Mouse (Mus musculus) thymus, adult 18-20 months (tissue): Measurements from ENCODE around the gene Acta1.

Source experiments
- DNase-seq, 2 experiments: peaks; one replicate each; pipeline ENCODE4 v3.0.0; 2022; ENCODE audit warnings: mixed read lengths in 2 of 2

Gene Acta1

DNA sequence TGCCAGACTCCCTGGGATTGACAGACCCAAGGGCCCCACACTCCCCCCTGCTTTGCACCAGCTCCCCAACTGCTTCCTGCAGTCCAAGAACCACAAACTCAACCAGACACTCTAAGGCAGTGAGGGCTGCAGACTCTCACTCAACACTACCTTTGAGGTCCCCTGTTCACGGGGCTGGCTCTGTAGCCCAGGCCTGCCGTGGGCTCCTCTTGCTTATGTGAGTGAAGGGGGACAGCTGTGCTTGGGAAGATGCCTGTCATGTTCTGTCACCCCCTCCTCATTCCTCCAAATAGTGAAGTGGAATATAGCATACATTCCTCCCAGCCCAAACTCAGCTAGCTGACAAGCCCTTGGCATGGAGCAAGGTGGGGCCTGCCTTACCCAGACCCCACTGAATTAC, 12.1 kb downstream of the Acta1 start:
- DNase-seq: no peak

GRCm38 (mm10) chr8:123880821-123881350, 13.7 kb downstream of the Acta1 start:
- no peak for DNase-seq

DNA sequence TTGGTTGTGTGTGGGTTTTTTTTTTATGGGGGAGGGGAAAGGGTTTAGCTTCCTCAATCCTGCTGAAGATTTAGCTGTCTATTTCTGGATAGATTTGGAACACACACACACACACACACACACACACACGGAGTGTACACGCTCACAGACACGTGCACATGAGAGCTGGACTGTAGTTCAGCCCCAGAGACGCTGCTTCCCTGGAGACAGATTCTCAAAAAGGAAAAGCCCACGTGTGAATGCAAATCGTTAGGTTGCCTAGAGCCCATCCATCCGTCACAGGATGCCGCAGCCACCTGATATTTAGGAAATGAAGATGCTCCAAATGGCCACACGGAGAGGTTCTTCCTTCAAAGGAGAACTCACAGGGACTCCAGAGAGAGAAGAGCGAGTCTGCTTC, 14.3 kb downstream of the Acta1 start:
- no peak for DNase-seq

GRCm38 (mm10) chr8:123877865-123878264, 16.7 kb downstream of the Acta1 start:
- DNase-seq: no peak

DNA sequence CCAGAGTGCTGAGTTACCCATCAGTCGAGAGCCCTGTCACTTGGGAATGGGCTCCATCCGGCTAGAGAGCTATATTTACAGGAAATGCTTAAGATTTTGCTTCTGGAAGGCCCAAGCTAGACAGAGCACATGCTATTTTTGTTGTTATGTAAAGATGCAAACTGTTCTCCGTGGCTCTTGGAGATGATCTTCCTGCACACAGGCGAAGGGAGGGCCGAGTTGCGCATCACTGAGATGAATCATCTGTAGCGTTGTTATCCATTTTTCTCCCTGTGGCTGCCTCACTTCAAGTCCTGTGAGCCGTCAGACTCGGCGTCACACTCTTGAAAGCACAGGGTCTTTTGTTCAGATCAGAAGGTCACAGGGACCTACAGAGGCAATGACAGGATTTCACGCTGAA, 20.2 kb downstream of the Acta1 start:
- DNase-seq: no peak

GRCm38 (mm10) chr8:123873364-123873763, 21.2 kb downstream of the Acta1 start:
- DNase-seq: no peak

DNA sequence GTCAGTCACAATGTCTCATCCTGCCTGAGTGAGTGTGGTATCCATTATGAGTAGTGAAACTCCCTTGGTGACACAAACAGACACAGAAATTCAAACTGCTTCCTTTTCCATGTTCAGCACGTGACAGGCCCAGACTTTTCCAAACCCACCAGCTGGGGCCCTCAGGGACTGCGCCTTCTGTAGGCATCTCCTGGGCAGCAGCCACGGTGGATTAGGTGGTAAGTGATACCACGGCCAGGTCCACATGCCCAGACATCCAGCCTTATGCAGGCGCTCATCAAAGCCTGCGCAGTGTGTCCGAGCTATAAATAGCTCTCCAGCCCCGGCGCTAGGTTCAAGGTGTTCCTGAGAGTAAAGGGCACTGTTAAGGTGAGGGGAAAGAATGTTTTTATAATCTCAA, 22.5 kb downstream of the Acta1 start:
- no peak for DNase-seq

DNA sequence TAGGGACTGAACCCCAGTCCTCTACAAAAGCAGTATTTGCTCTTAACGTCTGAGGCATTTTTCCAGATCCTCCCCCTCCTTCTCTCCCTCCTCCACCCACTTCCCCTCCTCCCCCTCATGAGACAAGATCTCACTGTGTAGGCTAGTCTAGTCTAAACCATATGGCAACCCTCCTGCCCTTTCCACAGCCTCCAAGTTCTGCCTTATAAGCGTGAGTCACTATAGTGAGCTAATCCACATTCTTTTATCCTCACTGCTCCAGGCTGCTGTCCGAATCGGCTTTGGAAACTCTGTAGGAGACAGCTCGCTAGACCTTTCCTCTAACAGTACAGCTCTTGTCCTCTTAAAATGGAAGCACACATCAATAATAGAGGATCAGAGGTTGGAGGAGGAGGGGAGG, 27.6 kb downstream of the Acta1 start:
- no peak for DNase-seq

DNA sequence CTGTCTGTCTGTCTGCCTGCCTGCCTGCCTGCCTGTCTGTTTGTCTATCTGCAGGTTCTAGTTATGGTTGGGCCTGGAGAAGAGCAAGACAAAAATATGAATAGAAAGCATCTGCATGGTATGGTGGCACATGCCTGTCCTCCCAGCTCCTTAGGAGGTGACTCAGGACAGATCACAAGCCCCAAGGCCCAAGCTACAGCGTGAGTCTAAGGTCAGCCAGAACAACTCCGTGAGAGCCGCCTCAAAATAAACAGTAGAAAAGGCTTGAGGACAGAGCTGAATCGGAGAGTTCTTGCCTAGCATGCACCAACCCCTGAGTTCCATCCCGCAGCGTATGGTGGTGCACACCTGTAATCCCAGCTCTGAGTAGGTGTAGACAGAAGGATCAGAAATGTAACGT, 28.8 kb downstream of the Acta1 start:
- DNase-seq: no peak

DNA sequence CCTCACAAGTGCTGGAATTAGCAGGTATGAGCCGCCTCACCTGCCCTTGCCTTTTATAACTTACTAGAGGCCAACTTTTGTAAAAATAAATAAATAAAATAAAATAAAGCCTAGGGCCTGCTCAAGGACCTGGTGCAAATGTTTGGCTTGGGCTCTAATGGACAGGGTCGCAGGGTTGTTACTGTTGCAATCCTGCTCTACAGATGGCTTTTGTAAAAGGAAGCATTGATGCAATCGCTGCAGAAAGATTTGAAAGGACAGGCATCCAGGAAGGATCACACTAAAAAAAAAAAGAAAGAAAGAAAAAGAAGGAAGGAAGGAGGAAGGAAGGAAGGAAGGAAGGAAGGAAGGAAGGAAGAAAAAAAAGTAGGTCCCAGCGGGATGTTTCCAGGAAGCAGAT, 34.2 kb downstream of the Acta1 start:
- DNase-seq: no peak

- peak in 1 of 2 experiments; percentile 53 for DNase-seq
Measured at GRCm38 (mm10) chr8:123859648-123860259, 34.8 kb downstream of the Acta1 start, which contains the start of gene Ccsap. TSS of gene Ccsap (minus strand) at chr8:123860209.

- peak; percentile 87 for DNase-seq
Measured at GRCm38 (mm10) chr8:123858941-123859647, 35.5 kb downstream of the Acta1 start.

DNA sequence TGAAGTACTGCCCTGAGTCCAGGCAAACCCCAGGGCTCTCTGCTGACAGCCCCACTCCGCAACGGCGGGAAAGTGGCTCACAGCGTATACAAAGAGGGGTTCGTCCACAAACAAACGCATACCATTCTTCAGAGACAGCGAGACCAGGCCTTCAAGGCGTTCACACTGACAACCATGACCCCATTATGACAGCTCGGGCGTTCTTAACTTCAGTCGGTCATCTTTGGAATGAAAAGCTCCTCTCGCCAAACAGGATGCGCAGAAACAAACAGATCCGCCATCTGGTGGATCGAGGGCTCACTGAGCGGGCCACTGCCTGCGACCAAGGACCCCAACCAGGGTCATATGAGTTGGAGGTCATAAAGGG, 36.0 kb downstream of the Acta1 start:
- DNase-seq: peak in 1 of 2 experiments; percentile 11

DNA sequence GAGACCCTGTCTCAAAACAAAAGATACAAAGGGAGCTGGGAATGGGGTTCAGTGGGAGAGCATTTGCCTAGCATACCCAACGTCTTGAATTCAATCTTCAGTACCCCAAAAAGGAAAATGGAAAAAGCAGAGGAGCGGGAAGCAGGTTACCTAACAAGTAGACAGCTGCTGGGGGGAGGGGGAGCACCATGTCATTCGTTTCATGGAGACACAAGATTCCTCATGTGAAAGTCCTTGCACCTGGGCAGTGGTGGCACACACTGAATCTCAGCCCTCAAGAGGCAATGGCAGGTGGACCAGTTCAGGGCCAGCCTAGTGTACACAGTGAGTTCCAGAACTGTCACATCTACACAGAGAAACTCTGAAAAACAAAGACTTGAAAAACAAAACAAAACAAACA, 37.2 kb downstream of the Acta1 start:
- DNase-seq: no peak

GRCm38 (mm10) chr8:123854733-123855475, 39.6 kb downstream of the Acta1 start:
- DNase-seq: no peak

- no peak for DNase-seq
Measured at GRCm38 (mm10) chr8:123854252-123854651, 40.3 kb downstream of the Acta1 start.

- DNase-seq: no peak
Measured at GRCm38 (mm10) chr8:123851590-123851989, 43.0 kb downstream of the Acta1 start.

DNA sequence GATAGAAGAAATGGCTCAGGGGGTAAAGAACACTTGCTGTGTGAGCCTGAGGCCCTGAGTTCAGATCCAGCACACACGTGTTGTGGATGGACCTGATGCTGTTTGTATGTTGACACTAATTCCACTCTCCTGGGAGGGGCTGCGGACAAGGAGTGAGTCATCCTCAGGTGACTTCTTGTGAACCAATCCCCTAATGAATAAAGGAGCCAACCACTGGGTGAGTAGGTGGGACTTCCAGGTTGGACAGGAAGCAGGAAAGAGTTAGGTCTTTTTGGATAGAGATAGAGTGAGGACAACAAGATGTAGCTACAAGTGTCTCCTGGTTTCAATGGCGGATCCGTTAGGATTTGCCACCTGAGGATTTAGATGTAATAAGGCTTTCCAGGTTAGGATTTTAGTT, 45.2 kb downstream of the Acta1 start:
- DNase-seq: no peak

DNA sequence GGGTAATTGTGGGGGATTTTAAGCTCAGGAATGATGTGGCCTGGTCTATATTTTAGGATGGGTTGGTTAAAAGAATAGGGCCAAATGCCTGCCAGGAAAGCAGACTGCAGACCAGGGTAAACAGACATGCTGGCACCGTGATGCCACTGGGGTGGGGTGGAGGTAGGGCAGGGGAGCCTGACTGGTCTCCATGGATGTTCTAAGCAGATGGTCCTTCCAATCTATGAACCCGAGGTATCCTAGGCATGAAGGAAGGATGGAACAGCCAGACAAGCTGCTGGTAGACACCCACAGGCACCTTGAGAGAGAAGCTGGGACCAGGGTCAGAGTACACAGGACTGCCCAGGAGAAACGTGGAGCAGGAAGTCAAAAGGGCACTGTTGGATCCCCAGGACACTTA, 47.0 kb downstream of the Acta1 start:
- no peak for DNase-seq

GRCm38 (mm10) chr8:123846509-123846908, 48.0 kb downstream of the Acta1 start:
- no peak for DNase-seq

DNA sequence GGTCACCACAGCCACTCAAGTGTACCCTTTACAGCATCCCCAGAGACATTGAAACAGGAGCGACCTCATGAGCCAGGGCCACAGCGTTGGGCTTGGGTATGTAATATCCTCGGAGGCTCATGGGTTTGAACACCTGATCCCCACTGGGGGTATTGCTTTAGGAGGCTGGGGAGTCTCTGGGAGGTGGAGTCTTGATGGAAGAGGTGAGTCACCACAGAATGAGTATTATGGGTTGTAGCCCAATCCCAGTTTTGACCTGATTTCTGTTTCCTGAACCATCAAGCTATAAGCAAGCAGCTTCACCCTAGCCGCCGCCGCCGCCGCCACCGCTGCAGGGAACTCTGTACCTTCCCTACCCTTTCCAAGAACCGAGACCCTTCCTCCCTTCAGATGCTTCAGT, 48.6 kb downstream of the Acta1 start:
- no peak for DNase-seq

DNA sequence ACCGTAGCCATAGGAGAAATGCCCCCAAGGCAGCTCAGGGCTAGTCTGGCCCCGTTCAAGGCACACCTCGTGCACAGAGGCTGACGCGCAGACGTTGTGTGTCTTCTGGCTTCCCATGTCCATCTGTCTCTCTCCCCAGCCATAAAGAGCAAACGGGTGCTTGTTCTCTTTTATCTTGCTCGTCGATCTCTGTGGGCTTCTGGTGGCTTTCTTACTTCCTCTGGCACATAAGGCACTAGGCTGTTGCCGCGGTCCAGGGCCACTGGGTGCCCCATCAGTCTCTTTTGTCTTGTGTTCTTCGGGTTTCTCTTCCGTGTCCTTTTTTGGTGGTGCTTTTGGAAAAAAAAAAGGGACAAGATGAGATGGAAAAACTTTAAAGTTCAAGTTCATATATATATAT, 49.4 kb downstream of the Acta1 start:
- DNase-seq: no peak

DNA sequence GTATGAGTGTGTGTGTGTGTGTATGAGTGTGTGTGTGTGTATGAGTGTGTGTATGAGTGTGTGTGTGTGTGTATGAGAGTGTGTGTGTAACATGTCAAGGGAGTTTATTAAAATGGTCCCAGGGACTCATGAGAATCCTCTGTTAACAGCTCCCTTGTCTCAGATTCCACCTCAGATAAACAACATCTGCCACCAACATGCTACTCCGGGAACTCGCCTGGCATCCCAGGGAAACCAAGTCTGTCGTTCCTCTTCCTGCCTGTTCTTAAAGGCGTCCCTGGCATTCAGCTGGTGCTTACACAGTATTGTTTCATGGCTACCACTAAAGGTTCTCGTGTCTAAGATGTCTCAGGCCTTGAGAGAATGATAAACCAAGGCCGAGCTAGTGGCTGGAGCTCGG, 50.2 kb downstream of the Acta1 start:
- DNase-seq: no peak

GRCm38 (mm10) chr8:123842086-123842485, 52.5 kb downstream of the Acta1 start:
- no peak for DNase-seq
